Mouse (Mus musculus): ENCODE measurements around the gene Mamdc2. TPM values are rescaled to one million over a fixed set of nuclear protein-coding genes. Genes with fewer than 3 reads are reported as not detected.

Mamdc2 gene
- total and polyA plus RNA-seq, 3 experiments = 0.05 TPM; not detected in 2

DNA sequence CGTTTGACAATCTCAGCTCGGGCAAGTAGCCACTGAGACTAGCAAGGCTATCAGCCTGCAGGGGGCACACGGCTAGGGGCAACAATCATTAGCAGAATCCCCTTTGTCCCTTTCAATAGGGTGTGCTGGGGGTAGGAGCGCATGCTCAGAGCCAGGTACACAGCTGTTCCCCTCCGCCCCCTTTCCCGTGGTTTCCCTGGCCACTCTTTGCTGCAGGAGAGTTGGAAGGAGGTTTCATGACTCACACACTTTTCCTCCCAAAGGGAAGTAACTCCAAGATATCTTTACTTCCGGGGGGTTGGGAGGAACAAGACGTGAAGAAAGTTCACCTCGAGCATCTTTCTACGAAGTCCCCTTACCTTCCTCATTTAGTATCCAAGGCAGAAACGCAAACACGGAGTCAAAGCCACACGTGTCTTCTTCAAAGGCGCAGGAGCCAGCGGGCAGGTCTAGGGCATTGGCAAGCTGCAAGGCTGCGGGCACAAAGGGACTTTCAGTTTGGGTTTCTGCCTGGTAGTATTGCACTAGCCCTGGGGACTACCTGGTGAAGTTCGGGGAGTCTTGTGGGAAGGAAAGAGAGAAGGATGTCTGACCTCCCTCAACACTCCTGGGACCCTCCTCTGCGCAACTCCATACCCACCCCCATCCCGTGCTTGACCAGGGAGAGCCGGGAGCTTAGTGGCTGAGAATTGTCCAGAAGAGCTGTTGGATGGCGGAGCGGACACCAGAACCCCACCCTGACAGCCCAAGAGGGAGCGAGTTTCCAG, 838 bp downstream of the Mamdc2 start:
- ATAC-seq (ENCODE audit: extremely low read depth, insufficient number of reproducible peaks, low FRiP score, poor library complexity, severe bottlenecking) (no peak), DNase-seq (ENCODE audit: low spot score) (no peak)
- no peaks in the 10 kb centered on the region for H3K4me1 ChIP-seq (ENCODE audit: insufficient read depth, low read depth, low read length)
- TF ChIP-seq TAL1 (conservative IDR thresholded peaks at IDR 0.05; ENCODE audit: low read depth, low read length) (no peak), POLR2AphosphoS5 (IDR thresholded peaks at IDR 0.05; ENCODE audit: insufficient replicate concordance, low read depth, low read length) (no peak), GATA2 (IDR thresholded peaks at IDR 0.05; ENCODE audit: borderline replicate concordance, low read depth, low read length) (no peak), CTCF (IDR thresholded peaks at IDR 0.05; ENCODE audit: low read depth, low read length) (no peak), GATA1 (IDR thresholded peaks at IDR 0.05; ENCODE audit: borderline replicate concordance, low read length) (no peak)
- H3K9me3 ChIP-seq (replicated peaks) = no peaks in the 10 kb centered on the region
- H3K27me3 ChIP-seq (ENCODE audit: insufficient read depth, low read length) = no peaks in the 10 kb centered on the region
- H3K4me3 ChIP-seq (ENCODE audit: low read depth, low read length) = no peak overlapping the region
- H3K36me3 ChIP-seq (replicated peaks) = no peaks in the 10 kb centered on the region

DNA sequence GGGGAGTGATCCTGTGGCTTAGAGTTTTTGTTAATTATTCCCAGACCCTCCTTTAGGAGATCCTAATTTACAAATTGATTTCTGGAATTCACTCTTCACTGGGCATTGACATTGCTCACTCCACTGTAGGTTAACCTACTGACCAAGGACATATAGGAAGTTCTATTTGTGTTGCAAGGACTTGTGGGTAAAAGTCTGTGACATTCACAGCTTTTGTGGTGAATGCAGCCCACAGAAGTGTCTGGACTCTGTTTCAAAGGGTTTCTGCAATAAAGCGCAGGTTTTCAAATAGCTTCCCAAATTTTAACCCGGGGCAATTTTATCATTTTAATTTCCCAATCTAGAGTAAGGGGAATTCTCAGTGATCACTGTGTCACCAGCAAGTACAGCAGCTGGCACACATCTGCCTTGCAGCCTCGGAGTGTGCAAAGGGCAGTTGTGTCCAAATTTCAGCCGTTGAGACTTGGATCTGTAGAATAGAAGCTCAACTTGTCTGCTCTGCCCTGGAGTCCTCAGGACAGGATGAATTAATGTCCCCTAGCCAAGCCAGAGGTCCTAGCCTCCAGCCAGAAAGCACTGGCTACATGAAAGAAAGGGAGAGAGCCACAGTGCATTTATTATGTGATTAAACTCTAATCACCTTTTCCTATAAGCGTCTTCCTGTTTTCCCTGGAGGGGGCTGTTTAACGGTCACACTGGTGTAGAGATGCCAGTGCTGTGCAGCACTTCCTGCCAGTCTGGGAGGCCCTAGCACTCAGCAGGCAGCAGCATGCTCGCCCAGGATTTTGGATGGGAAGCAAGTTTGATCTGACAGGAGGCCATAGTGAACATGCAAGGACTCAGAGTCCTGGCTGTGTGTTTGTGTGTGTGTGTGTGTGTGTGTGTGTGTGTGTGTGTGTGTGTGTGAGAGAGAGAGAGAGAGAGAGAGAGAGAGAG, 3.1 kb downstream of the Mamdc2 start:
- Histone ChIP-seq H3K4me1 (ENCODE audit: insufficient read depth, low read depth, low read length) (no peaks in the 10 kb centered on the region), H3K4me3 (ENCODE audit: low read depth, low read length) (no peak overlapping the region), H3K27me3 (ENCODE audit: insufficient read depth, low read length) (no peaks in the 10 kb centered on the region), H3K9me3 (replicated peaks) (no peaks in the 10 kb centered on the region), H3K36me3 (replicated peaks) (no peaks in the 10 kb centered on the region)
- DNase-seq (ENCODE audit: low spot score) (no peak), ATAC-seq (ENCODE audit: extremely low read depth, insufficient number of reproducible peaks, low FRiP score, poor library complexity, severe bottlenecking) (no peak)
- TF ChIP-seq GATA1 (IDR thresholded peaks at IDR 0.05; ENCODE audit: borderline replicate concordance, low read length) (no peak), CTCF (IDR thresholded peaks at IDR 0.05; ENCODE audit: low read depth, low read length) (no peak), TAL1 (conservative IDR thresholded peaks at IDR 0.05; ENCODE audit: low read depth, low read length) (no peak), GATA2 (IDR thresholded peaks at IDR 0.05; ENCODE audit: borderline replicate concordance, low read depth, low read length) (no peak), POLR2AphosphoS5 (IDR thresholded peaks at IDR 0.05; ENCODE audit: insufficient replicate concordance, low read depth, low read length) (no peak)

DNA sequence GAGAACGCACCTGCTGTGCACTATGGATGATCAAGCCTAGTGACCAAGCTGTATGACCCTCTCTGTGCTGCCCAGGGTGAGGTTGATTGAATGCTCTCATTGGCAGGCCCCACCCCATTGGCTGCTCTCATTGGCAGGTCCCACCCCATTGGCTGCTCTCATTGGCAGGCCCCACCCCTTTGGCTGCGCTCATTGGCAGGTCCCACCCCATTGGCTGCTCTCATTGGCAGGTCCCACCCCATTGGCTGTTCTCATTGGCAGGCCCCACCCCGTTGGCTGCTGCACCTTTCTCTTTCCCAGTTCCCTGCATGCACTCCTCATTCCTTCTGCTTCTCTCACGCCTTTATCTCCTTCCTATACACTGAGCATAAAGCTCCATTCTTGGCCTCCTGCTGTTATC, 12.5 kb downstream of the Mamdc2 start:
- Histone ChIP-seq H3K36me3 (replicated peaks) (no peaks in the 10 kb centered on the region), H3K4me3 (ENCODE audit: low read depth, low read length) (no peak overlapping the region), H3K27me3 (ENCODE audit: insufficient read depth, low read length) (no peaks in the 10 kb centered on the region), H3K9me3 (replicated peaks) (no peaks in the 10 kb centered on the region), H3K4me1 (ENCODE audit: insufficient read depth, low read depth, low read length) (no peaks in the 10 kb centered on the region)
- DNase-seq (ENCODE audit: low spot score) (no peak), ATAC-seq (ENCODE audit: extremely low read depth, insufficient number of reproducible peaks, low FRiP score, poor library complexity, severe bottlenecking) (no peak)
- TF ChIP-seq GATA1 (IDR thresholded peaks at IDR 0.05; ENCODE audit: borderline replicate concordance, low read length) (no peak), POLR2AphosphoS5 (IDR thresholded peaks at IDR 0.05; ENCODE audit: insufficient replicate concordance, low read depth, low read length) (no peak), TAL1 (conservative IDR thresholded peaks at IDR 0.05; ENCODE audit: low read depth, low read length) (no peak), GATA2 (IDR thresholded peaks at IDR 0.05; ENCODE audit: borderline replicate concordance, low read depth, low read length) (no peak), CTCF (IDR thresholded peaks at IDR 0.05; ENCODE audit: low read depth, low read length) (no peak)

DNA sequence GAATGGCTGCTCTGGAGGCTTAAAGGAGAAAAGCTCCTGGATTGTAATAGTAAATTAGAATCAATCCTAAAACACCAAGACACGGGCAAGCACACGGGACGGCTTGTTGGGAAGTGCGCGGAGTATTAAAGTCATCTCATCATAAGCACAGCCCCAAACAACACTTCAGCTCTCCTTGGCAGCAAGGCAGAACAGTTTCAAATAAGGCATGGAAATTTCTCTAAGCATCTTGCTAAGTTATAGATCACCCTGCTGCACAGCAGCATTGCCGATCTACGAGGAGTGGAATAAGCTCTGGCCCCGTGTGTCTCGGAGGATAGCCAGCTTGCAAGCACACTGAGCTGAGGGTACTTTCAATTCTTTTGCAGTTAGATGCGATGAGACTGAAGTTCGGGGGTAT, 13.8 kb downstream of the Mamdc2 start:
- TF ChIP-seq TAL1 (conservative IDR thresholded peaks at IDR 0.05; ENCODE audit: low read depth, low read length) (no peak), POLR2AphosphoS5 (IDR thresholded peaks at IDR 0.05; ENCODE audit: insufficient replicate concordance, low read depth, low read length) (no peak), CTCF (IDR thresholded peaks at IDR 0.05; ENCODE audit: low read depth, low read length) (no peak), GATA2 (IDR thresholded peaks at IDR 0.05; ENCODE audit: borderline replicate concordance, low read depth, low read length) (no peak), GATA1 (IDR thresholded peaks at IDR 0.05; ENCODE audit: borderline replicate concordance, low read length) (no peak)
- H3K27me3 ChIP-seq (ENCODE audit: insufficient read depth, low read length) = no peaks in the 10 kb centered on the region
- DNase-seq (ENCODE audit: low spot score) (no peak), ATAC-seq (ENCODE audit: extremely low read depth, insufficient number of reproducible peaks, low FRiP score, poor library complexity, severe bottlenecking) (no peak)
- no peaks in the 10 kb centered on the region for H3K4me1 ChIP-seq (ENCODE audit: insufficient read depth, low read depth, low read length)
- H3K9me3 ChIP-seq (replicated peaks) = no peaks in the 10 kb centered on the region
- no peak overlapping the region for H3K4me3 ChIP-seq (ENCODE audit: low read depth, low read length)
- H3K36me3 ChIP-seq (replicated peaks) = no peaks in the 10 kb centered on the region

DNA sequence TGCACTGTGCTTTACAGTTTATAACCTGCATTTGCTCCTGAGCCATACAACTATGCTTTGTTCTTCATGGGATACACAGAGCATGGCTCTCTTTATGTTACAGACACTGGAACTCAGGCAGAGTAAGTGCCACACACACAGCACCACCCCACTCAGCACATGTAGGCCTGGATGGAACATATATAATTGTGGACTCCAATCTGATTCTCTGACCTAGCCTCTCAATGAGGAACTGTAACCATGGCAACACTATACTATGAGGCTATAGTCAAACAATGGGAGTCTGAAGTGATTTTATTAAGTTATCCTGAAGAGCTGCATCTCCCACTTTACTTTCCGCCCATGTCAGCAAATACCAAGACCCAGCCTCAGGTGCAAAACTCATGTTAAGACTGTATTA, 30.6 kb downstream of the Mamdc2 start:
- DNase-seq (ENCODE audit: low spot score) (no peak), ATAC-seq (ENCODE audit: extremely low read depth, insufficient number of reproducible peaks, low FRiP score, poor library complexity, severe bottlenecking) (no peak)
- Histone ChIP-seq H3K9me3 (replicated peaks) (no peaks in the 10 kb centered on the region), H3K4me3 (ENCODE audit: low read depth, low read length) (no peak overlapping the region), H3K36me3 (replicated peaks) (no peaks in the 10 kb centered on the region), H3K27me3 (ENCODE audit: insufficient read depth, low read length) (no peaks in the 10 kb centered on the region), H3K4me1 (ENCODE audit: insufficient read depth, low read depth, low read length) (no peaks in the 10 kb centered on the region)
- TF ChIP-seq GATA2 (IDR thresholded peaks at IDR 0.05; ENCODE audit: borderline replicate concordance, low read depth, low read length) = no peak
- no peak for TF ChIP-seq TAL1 (conservative IDR thresholded peaks at IDR 0.05; ENCODE audit: low read depth, low read length)
- no peak for TF ChIP-seq POLR2AphosphoS5 (IDR thresholded peaks at IDR 0.05; ENCODE audit: insufficient replicate concordance, low read depth, low read length)
- TF ChIP-seq CTCF (IDR thresholded peaks at IDR 0.05; ENCODE audit: low read depth, low read length) = no peak
- TF ChIP-seq GATA1 (IDR thresholded peaks at IDR 0.05; ENCODE audit: borderline replicate concordance, low read length) = no peak

DNA sequence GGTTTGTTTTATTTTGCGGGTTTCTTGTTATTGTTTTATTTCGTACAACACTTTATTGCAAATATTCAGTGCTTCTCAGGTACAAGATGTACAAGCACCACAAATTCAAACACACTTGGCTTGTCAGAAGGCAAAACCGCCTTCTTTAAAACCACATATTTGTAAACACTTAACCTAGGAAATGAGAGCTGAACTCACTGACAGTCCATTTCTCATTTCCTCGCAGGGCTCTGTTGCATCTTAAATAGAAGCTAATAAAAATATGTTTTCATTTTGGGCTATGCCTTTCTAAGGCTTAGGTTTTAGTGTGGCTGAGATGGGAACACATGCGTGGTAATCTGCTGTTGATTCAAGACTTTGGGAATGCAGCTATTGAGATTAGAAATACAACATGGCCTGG, 37.4 kb downstream of the Mamdc2 start:
- Histone ChIP-seq H3K9me3 (replicated peaks) (no peaks in the 10 kb centered on the region), H3K36me3 (replicated peaks) (no peaks in the 10 kb centered on the region), H3K27me3 (ENCODE audit: insufficient read depth, low read length) (no peaks in the 10 kb centered on the region), H3K4me1 (ENCODE audit: insufficient read depth, low read depth, low read length) (no peaks in the 10 kb centered on the region), H3K4me3 (ENCODE audit: low read depth, low read length) (no peak overlapping the region)
- TF ChIP-seq CTCF (IDR thresholded peaks at IDR 0.05; ENCODE audit: low read depth, low read length) = no peak
- TF ChIP-seq GATA2 (IDR thresholded peaks at IDR 0.05; ENCODE audit: borderline replicate concordance, low read depth, low read length) = no peak
- TF ChIP-seq POLR2AphosphoS5 (IDR thresholded peaks at IDR 0.05; ENCODE audit: insufficient replicate concordance, low read depth, low read length) = no peak
- TF ChIP-seq GATA1 (IDR thresholded peaks at IDR 0.05; ENCODE audit: borderline replicate concordance, low read length) = no peak
- TF ChIP-seq TAL1 (conservative IDR thresholded peaks at IDR 0.05; ENCODE audit: low read depth, low read length) = no peak
- ATAC-seq (ENCODE audit: extremely low read depth, insufficient number of reproducible peaks, low FRiP score, poor library complexity, severe bottlenecking) (no peak), DNase-seq (ENCODE audit: low spot score) (no peak)
